Mouse (Mus musculus): ENCODE data around the gene Kcnip4. TPM values are rescaled to one million over a fixed set of nuclear protein-coding genes. Genes with fewer than 3 reads are reported as not detected.

Gene Kcnip4
- total RNA-seq, 4 experiments from 2014 or later = 48.4 to 61.3 (median 57.4) TPM

- DNase-seq (ENCODE audit: low spot score in 2 of 2) = no peak
Observed at GRCm38 (mm10) chr5:49356381-49356780, 168.3 kb downstream of the Kcnip4 start.

- no peak for DNase-seq (ENCODE audit: low spot score in 2 of 2)
Observed at GRCm38 (mm10) chr5:49352061-49352460, 172.6 kb downstream of the Kcnip4 start.

DNA sequence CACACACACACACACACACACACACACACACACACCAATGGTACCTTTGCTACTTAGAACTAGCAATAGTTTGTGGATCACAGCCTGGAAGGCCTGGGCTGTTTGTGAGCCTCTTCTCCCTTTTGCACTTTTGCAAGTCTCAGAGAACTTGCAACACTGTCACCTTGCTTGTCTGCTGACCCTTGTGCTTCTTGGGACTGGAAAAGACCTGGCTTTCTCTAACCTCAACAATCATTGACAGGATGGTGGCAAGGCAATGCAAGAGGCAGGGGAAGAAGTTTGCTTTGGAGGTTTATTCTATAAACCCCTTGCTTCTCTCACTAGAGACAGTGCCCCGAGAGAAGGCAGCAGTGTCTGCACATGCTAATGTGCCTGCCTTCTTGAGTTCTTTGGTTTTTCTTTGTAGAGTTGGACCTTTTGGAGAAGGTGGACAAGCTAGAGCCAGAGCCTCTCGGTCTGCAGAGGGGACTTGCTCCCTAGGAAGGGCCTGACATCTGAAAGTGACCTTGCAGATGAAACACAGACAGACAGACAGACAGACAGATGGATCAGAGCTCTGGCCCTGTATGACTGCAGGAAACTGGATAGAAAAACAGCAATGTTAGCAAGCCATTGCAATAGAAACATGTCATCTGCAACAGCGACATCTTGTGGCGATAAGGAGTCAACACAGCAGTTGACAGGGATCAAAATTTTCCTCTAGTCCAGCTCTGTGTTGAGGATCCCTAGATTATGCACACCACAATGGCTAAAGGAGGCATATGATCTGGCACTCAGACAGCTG lies 174.4 kb downstream of the Kcnip4 start:
- DNase-seq (ENCODE audit: low spot score in 2 of 2) = peak in 1 of 2 experiments; percentile 63

- no peak for DNase-seq (ENCODE audit: low spot score in 2 of 2)
Observed at GRCm38 (mm10) chr5:49349541-49349940, 175.2 kb downstream of the Kcnip4 start.

DNA sequence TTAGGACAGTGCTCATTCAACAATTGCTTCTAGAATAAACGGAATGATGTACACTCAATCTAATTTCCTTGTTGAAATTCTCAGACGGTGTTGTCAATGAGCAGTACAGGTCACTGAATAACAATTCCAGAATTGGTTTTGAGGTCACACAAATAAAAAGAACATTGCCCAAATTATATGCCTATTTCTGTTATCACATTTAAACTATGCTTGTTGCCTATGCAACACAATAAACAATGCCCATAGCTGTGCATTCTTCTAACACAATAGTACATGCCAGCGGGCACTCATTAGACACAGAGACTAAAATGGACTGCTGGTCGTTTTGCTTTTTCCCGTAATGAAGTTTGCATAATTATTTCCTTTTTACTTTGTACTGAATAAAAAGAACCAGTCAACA lies 176.2 kb downstream of the Kcnip4 start:
- DNase-seq (ENCODE audit: low spot score in 2 of 2) = no peak

DNA sequence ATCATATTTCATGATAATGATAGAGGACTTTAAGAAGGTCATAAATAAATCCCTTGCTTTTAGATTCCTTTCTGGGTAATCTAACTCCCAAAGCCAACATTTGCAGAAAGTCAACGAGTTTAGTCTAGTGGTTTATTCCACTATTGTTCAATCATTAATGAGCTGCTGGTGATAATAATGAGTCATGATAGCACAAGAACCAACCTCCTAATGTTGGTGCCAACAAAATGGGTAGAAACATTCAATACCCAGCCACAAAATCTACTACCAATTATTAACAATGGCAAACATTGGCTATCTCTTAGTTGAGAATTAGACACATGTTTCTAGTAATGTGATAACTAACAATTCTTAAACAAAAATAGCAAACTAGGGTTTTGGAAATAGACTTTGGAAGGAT lies 180.1 kb downstream of the Kcnip4 start:
- DNase-seq (ENCODE audit: low spot score in 2 of 2) = no peak

GRCm38 (mm10) chr5:49337164-49337563 lies 187.5 kb downstream of the Kcnip4 start:
- no peak for DNase-seq (ENCODE audit: low spot score in 2 of 2)

GRCm38 (mm10) chr5:49333063-49333462 lies 191.6 kb downstream of the Kcnip4 start:
- DNase-seq (ENCODE audit: low spot score in 2 of 2) = no peak

DNA sequence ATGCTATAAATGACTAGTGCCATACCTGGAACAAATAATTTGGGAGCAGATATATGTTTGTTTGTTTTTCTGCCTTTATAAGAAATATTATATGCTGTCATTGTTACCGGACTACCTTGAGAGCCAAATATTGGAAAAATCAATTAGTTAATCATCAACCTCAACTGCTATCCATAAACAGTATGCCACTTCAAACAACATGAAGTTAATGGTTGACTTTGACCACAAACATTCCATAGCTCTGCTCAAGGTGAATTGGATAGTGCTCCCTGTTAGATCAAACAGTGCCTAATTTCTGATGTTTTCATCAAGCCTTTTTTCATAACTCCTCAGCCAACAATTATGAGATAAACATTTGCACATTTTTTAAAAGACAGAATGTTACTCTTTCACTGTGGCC lies 195.7 kb downstream of the Kcnip4 start:
- DNase-seq (ENCODE audit: low spot score in 2 of 2) = no peak

- no peak for DNase-seq (ENCODE audit: low spot score in 2 of 2)
Observed at GRCm38 (mm10) chr5:49318661-49319060, 206.0 kb downstream of the Kcnip4 start.

- no peak for DNase-seq (ENCODE audit: low spot score in 2 of 2)
Observed at GRCm38 (mm10) chr5:49317869-49318268, 206.8 kb downstream of the Kcnip4 start.

- DNase-seq (ENCODE audit: low spot score in 2 of 2) = peak in 1 of 2 experiments; percentile 11
Observed at GRCm38 (mm10) chr5:49306796-49307195, 217.9 kb downstream of the Kcnip4 start.

GRCm38 (mm10) chr5:49305321-49305720 lies 219.4 kb downstream of the Kcnip4 start:
- no peak for DNase-seq (ENCODE audit: low spot score in 2 of 2)

DNA sequence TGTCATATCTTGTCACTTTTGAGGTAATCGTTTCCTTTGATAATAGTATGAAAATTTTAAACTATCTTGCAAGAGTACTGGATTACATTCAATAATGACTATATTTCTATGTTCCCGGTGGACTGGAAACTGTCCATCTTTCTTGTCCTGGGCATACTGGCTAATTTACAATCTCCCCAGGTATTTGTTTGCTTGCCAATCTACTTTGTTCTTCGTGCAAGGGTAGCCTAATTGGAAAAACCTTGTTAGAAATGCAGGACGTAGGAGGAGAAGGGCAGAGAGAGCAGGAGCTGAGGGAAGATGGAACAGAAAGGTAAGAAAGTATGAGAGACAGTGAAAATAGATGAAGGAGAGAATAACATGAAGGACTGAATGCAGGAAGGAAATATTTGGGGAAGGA lies 226.1 kb downstream of the Kcnip4 start:
- DNase-seq (ENCODE audit: low spot score in 2 of 2) = no peak

- DNase-seq (ENCODE audit: low spot score in 2 of 2) = peak in 1 of 2 experiments; percentile 30
Observed at GRCm38 (mm10) chr5:49292421-49292820, 232.3 kb downstream of the Kcnip4 start.

- peak in 1 of 2 experiments; percentile 11 for DNase-seq (ENCODE audit: low spot score in 2 of 2)
Observed at GRCm38 (mm10) chr5:49291801-49292200, 232.9 kb downstream of the Kcnip4 start.

DNA sequence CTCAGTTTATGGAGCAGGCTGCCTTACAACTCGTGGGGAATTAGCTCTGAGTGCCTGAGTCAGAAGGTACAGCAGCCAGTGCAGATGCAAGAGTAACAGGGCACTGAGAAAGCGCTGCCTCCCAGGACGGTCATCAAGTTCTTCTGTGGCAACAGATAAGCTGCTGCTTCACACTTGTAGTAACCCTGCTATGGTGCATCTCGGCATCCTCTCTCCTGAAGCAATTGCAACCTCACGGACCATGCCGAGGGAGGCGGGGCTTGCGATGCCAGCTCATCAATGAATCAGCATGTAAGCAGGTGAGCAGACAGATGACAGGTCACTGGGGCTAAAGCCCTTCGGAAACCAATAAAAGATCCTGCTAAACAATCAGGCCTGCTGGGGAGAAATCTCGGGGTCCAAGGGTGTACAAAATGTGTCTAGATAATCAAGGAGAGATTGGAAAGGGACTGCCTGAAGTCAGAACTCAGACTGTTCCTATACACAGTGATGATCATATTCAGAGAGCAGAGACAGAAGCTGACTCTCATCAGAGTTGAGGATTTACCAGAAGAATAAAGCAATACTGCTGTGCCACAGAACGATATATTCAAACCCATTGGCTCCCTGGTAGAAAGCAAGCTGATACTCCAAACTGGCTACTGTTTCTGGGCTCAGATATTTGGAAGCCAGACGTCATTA lies 239.1 kb downstream of the Kcnip4 start:
- peak in 1 of 2 experiments; percentile 15 for DNase-seq (ENCODE audit: low spot score in 2 of 2)

DNA sequence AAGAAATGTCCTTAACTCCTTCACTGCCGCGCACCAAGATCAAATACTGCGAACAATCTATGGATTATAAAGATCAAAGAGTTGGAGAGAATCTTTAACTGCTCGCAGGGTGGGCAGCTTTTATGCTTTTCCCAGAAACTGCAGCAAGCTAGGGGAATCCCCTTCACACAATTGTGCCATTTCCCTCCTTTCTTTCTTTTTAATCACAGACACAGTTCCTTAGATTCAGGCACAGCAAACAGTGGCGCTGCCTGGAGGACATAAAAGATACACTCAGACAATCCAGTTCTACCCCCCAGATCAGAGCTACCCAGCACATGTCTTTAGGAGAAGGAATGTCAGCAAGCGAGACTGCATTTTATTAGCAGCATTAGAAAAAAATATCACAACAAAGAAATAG lies 239.9 kb downstream of the Kcnip4 start:
- DNase-seq (ENCODE audit: low spot score in 2 of 2) = no peak

GRCm38 (mm10) chr5:49283403-49283802 lies 241.3 kb downstream of the Kcnip4 start:
- no peak for DNase-seq (ENCODE audit: low spot score in 2 of 2)

DNA sequence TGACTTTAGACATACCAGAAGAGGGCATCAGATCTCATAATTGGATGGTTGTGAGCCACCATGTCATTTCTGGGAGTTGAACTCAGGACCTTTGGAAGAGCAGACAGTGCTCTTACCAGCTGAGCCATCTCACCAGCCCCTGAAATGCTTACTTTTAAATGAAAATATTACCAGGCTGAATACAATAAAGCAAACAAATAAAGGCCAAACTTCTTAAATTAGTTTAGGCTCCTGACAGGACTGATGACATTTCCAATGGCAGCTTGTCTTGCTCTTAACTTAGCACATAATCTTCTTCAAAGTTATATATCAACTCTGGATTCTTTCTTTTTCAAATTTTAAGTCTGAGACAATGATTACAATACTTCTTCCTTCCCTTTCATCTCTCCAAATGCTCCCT lies 252.8 kb downstream of the Kcnip4 start:
- DNase-seq (ENCODE audit: low spot score in 2 of 2) = no peak

- no peak for DNase-seq (ENCODE audit: low spot score in 2 of 2)
Observed at GRCm38 (mm10) chr5:49268807-49269206, 255.9 kb downstream of the Kcnip4 start.

DNA sequence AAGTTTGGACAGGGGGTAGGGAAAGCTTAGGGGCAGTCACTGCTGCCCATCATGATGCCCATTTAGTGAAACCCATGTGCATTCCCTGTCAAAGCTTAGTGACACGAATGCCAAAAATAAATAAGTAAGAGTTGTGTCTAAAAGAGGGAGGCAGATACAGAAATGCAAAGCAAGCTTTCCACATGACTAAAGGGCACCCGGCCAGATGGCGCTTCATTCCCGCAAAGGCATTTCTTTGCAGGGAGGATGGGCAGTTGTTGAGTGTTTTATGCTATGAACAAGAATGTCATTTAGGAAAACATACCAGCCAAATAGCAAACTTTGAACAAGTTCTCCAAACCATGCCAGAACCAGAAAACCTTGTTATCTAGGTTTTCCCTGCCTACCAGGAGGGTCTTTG lies 265.4 kb downstream of the Kcnip4 start:
- no peak for DNase-seq (ENCODE audit: low spot score in 2 of 2)

GRCm38 (mm10) chr5:49256850-49257249 lies 267.9 kb downstream of the Kcnip4 start:
- no peak for DNase-seq (ENCODE audit: low spot score in 2 of 2)
